Mouse (Mus musculus) heart, adult 2 months (tissue): ENCODE data around the gene Hexdc. TPM values are rescaled to one million over a fixed set of nuclear protein-coding genes. Genes with fewer than 3 reads are reported as not detected.

ENCODE experiments used
- DNase-seq, 2 experiments: peaks; one replicate each; pipeline ENCODE4 v3.0.0; 2021
- H3K27ac ChIP-seq: fragments of 200-600 bp; 2 replicates; pipeline ENCODE4 v1.8.1; 2022
- H3K27me3 ChIP-seq: fragments of 200-500 bp; 2 replicates; pipeline ENCODE4 v1.6.1; 2012; ENCODE audit warnings: mild to moderate bottlenecking, low read length, inconsistent platforms, mixed read lengths; ENCODE audit not compliant: control insufficient read depth, insufficient read depth
- H3K36me3 ChIP-seq: fragments of 200-500 bp; 2 replicates; pipeline ENCODE4 v1.6.1; 2012; ENCODE audit warnings: low read length, inconsistent platforms; ENCODE audit not compliant: control insufficient read depth, insufficient read depth
- H3K4me1 ChIP-seq: fragments of 200-500 bp; 2 replicates; pipeline ENCODE4 v1.6.1; 2011; ENCODE audit warnings: low read length; ENCODE audit not compliant: control insufficient read depth, insufficient read depth
- H3K4me3 ChIP-seq: fragments of 200-600 bp; 2 replicates; pipeline ENCODE4 v1.8.1; 2022
- H3K79me2 ChIP-seq: fragments of 200-500 bp; replicated peaks from 2 replicates; pipeline ENCODE4 v1.6.1; 2012; ENCODE audit warnings: mild to moderate bottlenecking, inconsistent platforms, low read length, moderate library complexity, mixed read lengths; ENCODE audit not compliant: control insufficient read depth, insufficient read depth
- H3K9ac ChIP-seq: fragments of 200-500 bp; 2 replicates; pipeline ENCODE4 v1.6.1; 2012; ENCODE audit warnings: low read depth, mild to moderate bottlenecking, control low read depth, inconsistent platforms, low read length, mixed read lengths
- CTCF ChIP-seq: fragments of 200-600 bp; IDR thresholded peaks from 2 replicates; pipeline ENCODE4 v1.8.1; 2022; ENCODE audit warnings: antibody characterized with exemption, mild to moderate bottlenecking, moderate library complexity
- EP300 ChIP-seq: fragments of 200-500 bp; IDR thresholded peaks from 2 replicates; pipeline ENCODE4 v1.6.1; 2011; ENCODE audit warnings: low read depth, low read length, control low read depth; ENCODE audit not compliant: insufficient read depth
- POLR2A ChIP-seq: fragments of 200-500 bp; IDR thresholded peaks from 2 replicates; pipeline ENCODE4 v1.6.1; 2011; ENCODE audit warnings: mild to moderate bottlenecking, low read depth, low read length, control low read depth; ENCODE audit not compliant: insufficient read depth
- WGBS: fragments of 180-500 bp; shearing (Covaris S2); methylation state at CpG from one replicate; pipeline ENCODE4 v1.1.7; 2018; 5-methylcytosine and 5-hydroxymethylcytosine counted together
- intact Hi-C: fragments of 180-260 bp; cut with DNase I; formaldehyde crosslinking; loops from one replicate; pipeline ENCODE4 v1.15.1; 2025
- polyA plus RNA-seq: library from polyadenylated mRNA; depleted of rRNA; stranded (reverse); fragments of >200 nt; gene quantifications from 2 replicates; pipeline ENCODE4 v1.2.3, GENCODE M21; 2012
- total RNA-seq, 2 experiments: library from RNA; stranded (reverse); gene quantifications; 2 replicates each; pipeline ENCODE4 v1.2.3; 2021

The Hexdc gene
- total and polyA plus RNA-seq, 3 experiments, result 6.7 to 10.1 (median 7.6) TPM

GRCm38 (mm10) chr11:121173203-121173602 lies 31.0 kb upstream of the Hexdc start:
- Histone ChIP-seq H3K27ac (no peak overlapping the region), H3K4me1 (no peaks in the 10 kb centered on the region; the same call in 1 of the 2 replicates), H3K36me3 (no peaks in the 10 kb centered on the region), H3K27me3 (no peaks in the 10 kb centered on the region), H3K4me3 (no peak overlapping the region), H3K9ac (no peak overlapping the region), H3K79me2 (no peaks in the 10 kb centered on the region)
- intact Hi-C loops, result no loop called here
- 75% methylated on average over 5 of the region's 5 CpGs for WGBS
- no peak for DNase-seq
- no peak for TF ChIP-seq CTCF
- no peak for TF ChIP-seq EP300
- no peak for TF ChIP-seq POLR2A

GRCm38 (mm10) chr11:121174234-121174633 lies 30.0 kb upstream of the Hexdc start:
- Histone ChIP-seq H3K27ac (no peak overlapping the region), H3K27me3 (no peaks in the 10 kb centered on the region), H3K9ac (no peak overlapping the region), H3K4me1 (no peaks in the 10 kb centered on the region; the same call in 1 of the 2 replicates), H3K79me2 (no peaks in the 10 kb centered on the region), H3K36me3 (no peaks in the 10 kb centered on the region), H3K4me3 (no peak overlapping the region)
- WGBS, result 67% methylated on average over 3 of the region's 3 CpGs
- no peak for DNase-seq
- TF ChIP-seq EP300, result no peak
- no peak for TF ChIP-seq POLR2A
- no peak for TF ChIP-seq CTCF
- intact Hi-C loops, result no loop called here

GRCm38 (mm10) chr11:121176285-121177270 lies 27.7 kb upstream of the Hexdc start:
- H3K27me3 ChIP-seq, result no peaks in the 10 kb centered on the region
- H3K4me1 ChIP-seq, result no peaks in the 10 kb centered on the region; the same call in 1 of the 2 replicates
- TF ChIP-seq EP300 (no peak), POLR2A (no peak), CTCF (peak; percentile 83)
- H3K36me3 ChIP-seq, result no peaks in the 10 kb centered on the region
- H3K4me3 ChIP-seq, result no peak overlapping the region
- intact Hi-C loops, result no loop called here
- peak; percentile 32 to 39 for DNase-seq
- H3K27ac ChIP-seq, result no peak overlapping the region
- 61% methylated on average over 12 of the region's 12 CpGs for WGBS
- no peak overlapping the region for H3K9ac ChIP-seq
- no peaks in the 10 kb centered on the region for H3K79me2 ChIP-seq

GRCm38 (mm10) chr11:121189681-121190080 lies 14.6 kb upstream of the Hexdc start:
- H3K79me2 ChIP-seq, result no peaks in the 10 kb centered on the region
- H3K27ac ChIP-seq, result no peak overlapping the region
- H3K27me3 ChIP-seq, result no peaks in the 10 kb centered on the region
- intact Hi-C loops, result no loop called here
- peak; percentile 39 to 42 for DNase-seq
- 36% methylated on average over 3 of the region's 3 CpGs for WGBS
- no peaks in the 10 kb centered on the region for H3K4me1 ChIP-seq
- TF ChIP-seq EP300 (no peak), POLR2A (no peak), CTCF (no peak)
- H3K4me3 ChIP-seq, result no peak overlapping the region
- H3K9ac ChIP-seq, result no peak overlapping the region
- H3K36me3 ChIP-seq, result no peaks in the 10 kb centered on the region

- Histone ChIP-seq H3K4me1 (no peaks in the 10 kb centered on the region), H3K4me3 (no peak overlapping the region), H3K27me3 (no peaks in the 10 kb centered on the region), H3K36me3 (no peaks in the 10 kb centered on the region), H3K79me2 (no peaks in the 10 kb centered on the region), H3K27ac (no peak overlapping the region), H3K9ac (no peak overlapping the region)
- 74% methylated on average over 2 of the region's 2 CpGs for WGBS
- no peak for DNase-seq
- intact Hi-C loops, result no loop called here
- TF ChIP-seq EP300, result no peak
- no peak for TF ChIP-seq CTCF
- TF ChIP-seq POLR2A, result no peak
These were observed 11.5 kb upstream of the Hexdc start for GRCm38 (mm10) chr11:121192742-121193141.

- intact Hi-C loops, result no loop called here
These were observed 10.8 kb upstream of the Hexdc start for GRCm38 (mm10) chr11:121193415-121193814.

More at GRCm38 (mm10) chr11:121193415-121193814, 10.8 kb upstream of the Hexdc start:
- TF ChIP-seq POLR2A (no peak), EP300 (no peak), CTCF (no peak)
- Histone ChIP-seq H3K4me3 (no peak overlapping the region), H3K79me2 (no peaks in the 10 kb centered on the region), H3K36me3 (no peaks in the 10 kb centered on the region), H3K27me3 (no peaks in the 10 kb centered on the region), H3K27ac (no peak overlapping the region), H3K4me1 (no peaks in the 10 kb centered on the region), H3K9ac (no peak overlapping the region)
- DNase-seq, result no peak
- WGBS, result 79% methylated on average over 3 of the region's 3 CpGs
